Mouse (Mus musculus) heart, adult 18-20 months (tissue): ENCODE data around the gene Fbxo36. TPM values are rescaled to one million over a fixed set of nuclear protein-coding genes. Genes with fewer than 3 reads are reported as not detected.

Experiments
- DNase-seq, 2 experiments: peaks; one replicate each; pipeline ENCODE4 v3.0.0; 2021 to 2022; ENCODE audit warnings: mixed read lengths in 1 of 2
- total RNA-seq, 2 experiments: library from RNA; stranded (reverse); gene quantifications; 2 replicates each; pipeline ENCODE4 v1.2.3; 2021

The Fbxo36 gene
- total RNA-seq, 2 experiments from 2014 or later, result 1.9 TPM

- DNase-seq, result no peak
Measured at GRCm38 (mm10) chr1:84859597-84859996, 20.0 kb downstream of the Fbxo36 start.

- no peak for DNase-seq
Measured at GRCm38 (mm10) chr1:84860360-84861254, 21.0 kb downstream of the Fbxo36 start.

DNA sequence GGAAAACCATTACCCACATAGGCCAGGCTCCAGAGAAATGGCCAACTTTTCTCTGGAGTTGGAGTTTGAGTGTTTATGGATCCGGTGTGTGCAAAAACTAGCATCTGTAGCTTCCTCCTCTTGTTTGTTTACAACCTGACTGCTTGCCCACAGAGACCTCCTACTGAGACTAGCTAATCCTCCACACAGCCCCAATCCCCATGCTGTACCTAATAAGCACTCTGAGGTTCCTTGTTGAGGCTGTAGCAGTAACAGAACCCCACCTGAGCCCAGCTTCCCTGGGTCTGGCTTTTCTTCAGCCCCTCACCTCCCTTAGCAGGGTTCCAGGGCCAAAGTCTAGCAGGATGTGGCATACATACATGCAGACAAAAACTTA, 21.6 kb downstream of the Fbxo36 start:
- no peak for DNase-seq

GRCm38 (mm10) chr1:84864645-84865044, 25.0 kb downstream of the Fbxo36 start:
- no peak for DNase-seq

DNA sequence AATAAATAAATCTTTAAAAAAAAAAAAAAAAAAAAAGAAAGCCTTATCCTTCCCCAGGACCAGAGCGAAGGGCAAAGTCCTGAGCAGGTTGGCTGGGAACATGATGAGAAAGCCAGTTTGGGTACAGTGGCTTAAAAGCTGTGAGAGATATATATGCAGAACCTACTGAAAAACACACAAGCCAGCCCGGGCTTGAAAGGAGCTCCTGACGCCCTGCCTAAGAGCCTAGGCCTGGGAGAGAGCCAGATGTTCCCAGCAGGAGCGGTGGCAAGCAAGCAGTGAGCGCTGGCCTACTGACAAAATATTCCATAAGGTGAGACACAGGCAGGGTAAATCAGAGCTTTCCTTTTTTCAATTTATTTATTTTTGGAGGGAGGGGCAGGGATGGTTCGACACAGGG, 26.6 kb downstream of the Fbxo36 start:
- DNase-seq, result no peak

- DNase-seq, result no peak
Measured at GRCm38 (mm10) chr1:84866706-84867230, 27.1 kb downstream of the Fbxo36 start.

DNA sequence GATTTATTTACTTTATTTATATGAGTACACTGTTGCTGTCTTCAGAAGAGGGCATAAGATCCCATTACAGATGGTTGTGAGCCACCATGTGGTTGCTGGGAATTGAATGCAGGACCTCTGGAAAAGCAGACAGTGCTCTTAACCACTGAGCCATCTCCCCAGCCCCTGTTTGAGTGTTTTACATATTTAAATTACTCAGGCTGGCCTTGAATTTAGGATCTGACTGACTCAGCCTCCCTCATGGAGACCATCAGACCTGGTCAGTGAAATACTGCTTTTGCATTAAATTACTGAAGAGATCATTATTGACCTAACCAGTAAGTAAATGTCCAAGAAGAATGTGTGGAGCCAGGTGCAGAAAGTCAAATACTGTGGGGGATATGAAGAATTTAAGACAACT, 28.7 kb downstream of the Fbxo36 start:
- DNase-seq, result no peak

GRCm38 (mm10) chr1:84868841-84869240, 29.2 kb downstream of the Fbxo36 start:
- no peak for DNase-seq

DNA sequence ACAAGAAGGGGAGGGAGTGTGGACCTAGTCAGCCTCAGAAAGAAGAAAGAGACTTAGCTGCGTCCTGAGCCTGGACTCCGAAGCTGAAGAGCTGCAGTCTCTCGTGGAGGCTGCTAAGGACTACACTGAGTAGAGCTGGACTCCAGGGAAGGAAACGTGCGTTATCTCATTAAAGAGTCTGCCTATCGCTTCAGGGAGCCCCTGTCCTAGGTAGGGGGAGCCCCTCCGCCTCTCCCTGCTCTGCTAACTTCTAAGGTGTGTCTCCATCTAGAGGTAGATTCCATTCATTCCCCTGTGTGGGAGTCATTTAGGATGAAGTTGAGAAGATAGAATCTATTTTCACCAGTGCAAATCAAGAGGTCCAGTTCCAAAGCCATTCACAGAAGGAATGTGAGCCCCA, 29.9 kb downstream of the Fbxo36 start:
- no peak for DNase-seq

DNA sequence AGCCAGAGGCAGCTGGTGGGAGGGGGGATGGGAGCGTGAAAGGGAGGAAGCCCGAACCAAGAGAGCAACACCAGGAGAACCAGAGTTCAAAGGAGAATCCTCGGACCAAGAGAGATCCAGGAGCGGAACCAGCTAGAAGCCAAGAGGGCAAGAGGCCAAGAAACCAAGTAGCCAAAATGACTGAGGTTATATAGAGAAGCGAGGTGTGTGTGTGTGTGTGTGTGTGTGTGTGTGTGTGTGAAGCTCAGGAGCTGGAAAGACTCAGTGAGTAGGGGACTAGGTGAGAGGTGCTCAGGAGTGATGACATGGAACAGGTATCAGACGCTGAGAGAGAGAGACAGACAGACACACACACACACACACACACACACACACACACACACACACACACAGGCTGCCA, 31.5 kb downstream of the Fbxo36 start:
- DNase-seq, result no peak

DNA sequence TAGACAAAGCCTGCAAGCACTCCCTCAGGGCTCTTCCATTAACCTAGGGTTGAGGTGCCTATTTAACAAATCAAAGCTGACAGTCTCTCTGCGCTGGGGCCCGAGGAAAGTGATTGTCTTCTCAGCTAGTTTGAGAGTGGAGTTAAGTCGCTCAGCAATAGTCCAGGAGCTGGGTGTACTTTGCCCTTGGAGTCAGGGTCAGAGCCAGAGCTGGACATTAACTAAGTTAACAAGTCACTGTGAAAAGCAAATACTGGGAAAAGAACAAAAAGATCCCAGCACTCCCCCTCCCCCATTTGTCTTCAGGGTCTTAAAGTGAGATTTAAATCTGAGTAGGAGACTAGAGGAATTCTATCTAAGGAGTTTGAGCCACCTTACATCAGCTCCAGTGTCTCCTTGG, 32.5 kb downstream of the Fbxo36 start:
- DNase-seq, result no peak

- DNase-seq, result no peak
Measured at GRCm38 (mm10) chr1:84872939-84873338, 33.3 kb downstream of the Fbxo36 start.

DNA sequence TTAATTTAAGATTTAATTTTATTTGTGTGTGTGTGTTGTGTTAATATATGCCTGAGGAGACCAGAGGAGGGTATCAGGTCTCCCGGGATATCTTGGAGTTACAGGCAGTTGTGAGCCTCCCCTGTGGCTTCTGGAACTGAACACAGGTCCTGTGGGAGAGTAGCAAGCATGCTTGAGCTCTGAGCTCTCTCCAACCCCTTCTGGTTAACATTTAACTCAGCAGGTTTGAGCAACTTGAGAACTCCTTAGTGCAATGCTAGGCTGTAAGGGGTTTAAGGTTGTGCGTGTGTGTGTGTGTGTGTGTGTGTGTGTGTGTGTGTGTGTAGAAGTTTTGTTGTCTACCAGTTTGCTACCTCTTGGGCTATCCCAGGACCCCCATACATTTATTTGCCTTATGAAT, 37.9 kb downstream of the Fbxo36 start:
- no peak for DNase-seq

- no peak for DNase-seq
Measured at GRCm38 (mm10) chr1:84879571-84880120, 40.0 kb downstream of the Fbxo36 start.

DNA sequence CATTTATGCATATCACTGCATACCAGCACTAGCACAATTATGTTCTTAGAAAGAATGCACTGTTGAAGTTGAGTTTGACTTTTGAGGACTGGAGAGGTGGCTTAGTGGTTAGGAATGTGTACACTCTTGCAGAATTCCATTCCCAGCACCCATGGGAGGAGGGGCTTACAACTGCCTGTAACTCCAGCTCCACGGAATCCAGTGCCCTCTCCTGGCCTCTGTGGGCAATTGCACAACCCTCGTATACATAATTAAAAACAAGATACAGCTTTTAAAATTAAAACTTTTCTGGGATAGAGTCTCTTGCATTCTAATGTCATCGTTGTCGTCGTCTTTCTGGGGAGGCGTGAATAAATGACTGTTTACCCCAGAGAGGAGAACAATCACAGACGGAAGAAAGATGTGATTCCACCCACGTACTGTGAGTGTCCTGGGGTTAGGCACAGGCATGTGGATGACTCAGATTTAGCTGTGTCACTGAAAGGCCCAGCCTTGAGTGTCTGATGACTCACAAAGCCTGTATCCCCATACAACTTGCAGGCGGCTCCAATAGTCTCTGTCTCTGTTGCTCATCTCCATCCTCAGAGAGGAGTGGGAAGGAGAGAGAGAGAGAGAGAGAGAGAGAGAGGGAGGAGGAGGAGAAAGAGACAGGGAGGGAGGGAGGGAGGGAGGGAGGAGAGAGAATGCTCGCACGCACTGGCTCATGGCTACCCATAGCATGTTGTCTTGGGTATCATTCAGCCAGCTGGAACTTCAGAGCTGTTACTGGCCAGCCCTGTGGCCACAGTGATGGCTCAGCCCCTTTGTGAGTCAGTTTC, 41.8 kb downstream of the Fbxo36 start:
- peak; percentile 5 to 21 for DNase-seq

- no peak for DNase-seq
Measured at GRCm38 (mm10) chr1:84882066-84882532, 42.5 kb downstream of the Fbxo36 start.

- DNase-seq, result no peak
Measured at GRCm38 (mm10) chr1:84882937-84883336, 43.3 kb downstream of the Fbxo36 start.

DNA sequence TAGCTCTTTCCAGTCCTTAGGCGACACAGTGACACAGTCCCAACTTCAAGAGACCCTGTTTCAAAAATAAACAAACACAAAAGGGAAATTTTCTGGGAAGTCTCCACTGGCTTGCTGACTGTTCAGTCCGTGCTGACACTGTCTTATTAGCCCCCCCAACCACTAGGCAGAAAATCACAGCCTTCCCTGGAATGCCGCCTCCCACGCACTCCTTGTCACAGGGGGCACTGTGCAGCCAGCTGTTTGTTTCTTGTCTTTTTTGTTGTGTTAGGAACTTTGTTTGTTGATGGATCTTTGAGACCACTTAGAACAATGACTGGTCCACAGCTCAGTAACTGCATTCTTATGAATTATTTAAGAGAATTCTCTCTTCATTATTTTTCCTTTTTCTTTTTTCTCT, 44.2 kb downstream of the Fbxo36 start:
- DNase-seq, result no peak

DNA sequence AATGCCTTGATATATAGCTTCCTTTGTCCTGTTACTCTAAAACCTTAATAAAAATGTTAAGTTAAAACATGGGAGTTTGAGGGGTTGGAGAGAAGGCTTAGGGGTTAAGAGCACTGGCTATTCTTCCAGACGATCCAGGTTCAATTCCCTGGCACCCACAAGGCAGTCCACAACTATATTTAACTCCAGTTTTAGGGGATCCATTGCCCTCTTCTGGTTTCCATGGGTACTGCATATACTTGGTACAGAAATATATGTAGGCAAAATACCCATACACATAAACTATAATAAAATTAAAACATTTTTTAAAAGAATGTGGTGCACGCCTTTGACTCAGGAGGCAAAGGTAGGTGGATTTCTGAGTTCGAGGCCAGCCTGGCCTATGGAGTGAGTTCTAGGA, 45.5 kb downstream of the Fbxo36 start:
- DNase-seq, result peak; percentile 7 to 31

GRCm38 (mm10) chr1:84885921-84886320, 46.3 kb downstream of the Fbxo36 start:
- DNase-seq, result no peak

DNA sequence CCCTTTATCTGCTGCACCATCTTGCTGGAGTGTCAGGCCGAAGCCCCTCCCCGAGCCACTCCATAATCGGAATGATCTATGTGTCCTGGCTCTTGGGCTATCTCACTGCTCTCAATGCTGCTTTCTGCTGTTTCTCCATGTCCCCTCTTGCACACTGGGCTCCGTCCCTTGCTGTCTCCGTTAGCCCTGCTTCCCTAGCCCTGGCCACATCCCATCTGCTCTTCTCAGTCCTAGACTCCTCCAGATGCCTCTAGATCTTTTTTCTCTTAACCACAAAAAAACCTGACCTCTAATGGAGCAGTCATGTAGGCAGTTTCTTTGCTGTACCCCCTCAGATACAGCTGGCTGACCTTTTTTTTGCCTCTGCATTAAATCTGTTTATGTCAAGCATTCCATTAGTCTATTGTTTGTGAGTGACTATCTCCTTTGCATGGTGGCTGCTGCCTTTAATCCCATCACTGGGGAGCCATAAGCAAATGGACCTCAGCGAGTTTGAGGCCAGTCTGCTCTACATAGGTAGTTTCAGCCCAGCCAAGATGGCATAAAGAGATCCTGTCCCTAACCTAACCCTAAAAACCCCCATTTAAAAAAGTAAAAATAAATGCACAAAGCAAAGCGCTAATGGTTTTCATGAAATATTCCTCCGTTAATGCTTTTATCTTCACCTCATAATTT, 49.8 kb downstream of the Fbxo36 start:
- DNase-seq, result no peak

DNA sequence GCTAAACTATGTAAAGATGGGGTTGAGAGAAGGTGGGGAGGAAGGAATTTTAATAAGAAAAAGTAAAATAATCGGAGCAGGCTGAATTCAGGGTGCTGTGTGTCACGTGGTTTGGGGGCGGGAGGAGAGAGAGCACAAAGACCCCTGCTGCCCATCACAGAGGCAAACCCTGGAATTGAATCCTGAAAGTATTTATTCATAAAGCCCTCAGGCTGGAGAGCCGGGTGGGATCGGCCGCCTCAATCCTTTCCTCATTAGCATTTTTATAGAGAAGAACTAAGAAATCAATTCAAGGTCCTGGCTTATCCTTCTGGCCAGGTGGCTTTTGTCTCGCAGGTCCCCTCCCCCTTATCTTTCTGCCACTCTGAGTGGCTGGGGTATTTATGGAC, 50.4 kb downstream of the Fbxo36 start:
- no peak for DNase-seq
